Mouse (Mus musculus): ENCODE data around the gene Pakap. TPM values are rescaled to one million over a fixed set of nuclear protein-coding genes. Genes with fewer than 3 reads are reported as not detected.

The Pakap gene
- polyA plus RNA-seq, 2 experiments: 0.51 TPM; not detected in 1

- H3K4me2 ChIP-seq (ENCODE audit: low read depth): no peak overlapping the region
- H3K27ac ChIP-seq: no peak overlapping the region
- ATAC-seq (ENCODE audit: insufficient read depth): no peak
- no peak overlapping the region for H3K4me3 ChIP-seq (ENCODE audit: insufficient read depth in 1 of 2, low read depth in 2 of 2, low read length in 2 of 2)
- H3K36me3 ChIP-seq (replicated peaks; ENCODE audit: control insufficient read depth, insufficient read depth, low read depth): no peaks in the 10 kb centered on the region
- TF ChIP-seq EP300 (IDR thresholded peaks at IDR 0.05; ENCODE audit: low read depth) (no peak), CTCF (IDR thresholded peaks at IDR 0.05; ENCODE audit: low read depth) (no peak)
- H3K27me3 ChIP-seq (ENCODE audit: control insufficient read depth, insufficient read depth, low read length): no peaks in the 10 kb centered on the region
- H3K9me3 ChIP-seq (ENCODE audit: control insufficient read depth, low read length): no peaks in the 10 kb centered on the region
- H3K9ac ChIP-seq (replicated peaks): no peak overlapping the region
- no peak for DNase-seq (ENCODE audit: low read depth in 3 of 3, low spot score in 3 of 3)
- 37% methylated on average over 11 of the region's 11 CpGs for WGBS (ENCODE audit: insufficient replicate concordance)
- H3K4me1 ChIP-seq (replicated peaks; ENCODE audit: control insufficient read depth in 2 of 2, insufficient read depth in 2 of 2, low read length in 1 of 2): no peaks in the 10 kb centered on the region
Measured at GRCm38 (mm10) chr4:57743325-57743929, 175.4 kb downstream of the Pakap start.

- no peaks in the 10 kb centered on the region for H3K36me3 ChIP-seq (replicated peaks; ENCODE audit: control insufficient read depth, insufficient read depth, low read depth)
- H3K4me1 ChIP-seq (replicated peaks; ENCODE audit: control insufficient read depth in 2 of 2, insufficient read depth in 2 of 2, low read length in 1 of 2): no peaks in the 10 kb centered on the region
- H3K9me3 ChIP-seq (ENCODE audit: control insufficient read depth, low read length): no peaks in the 10 kb centered on the region
- WGBS (ENCODE audit: insufficient replicate concordance): 34% methylated on average over 4 of the region's 4 CpGs
- no peak overlapping the region for H3K9ac ChIP-seq (replicated peaks)
- H3K4me2 ChIP-seq (ENCODE audit: low read depth): no peak overlapping the region
- no peak for ATAC-seq (ENCODE audit: insufficient read depth)
- TF ChIP-seq CTCF (IDR thresholded peaks at IDR 0.05; ENCODE audit: low read depth) (no peak), EP300 (IDR thresholded peaks at IDR 0.05; ENCODE audit: low read depth) (no peak)
- no peak for DNase-seq (ENCODE audit: low read depth in 3 of 3, low spot score in 3 of 3)
- H3K27ac ChIP-seq: no peak overlapping the region
- H3K4me3 ChIP-seq (ENCODE audit: insufficient read depth in 1 of 2, low read depth in 2 of 2, low read length in 2 of 2): no peak overlapping the region
- H3K27me3 ChIP-seq (ENCODE audit: control insufficient read depth, insufficient read depth, low read length): no peaks in the 10 kb centered on the region
Measured at GRCm38 (mm10) chr4:57750651-57751050, 182.7 kb downstream of the Pakap start.

- Histone ChIP-seq H3K4me3 (ENCODE audit: insufficient read depth in 1 of 2, low read depth in 2 of 2, low read length in 2 of 2) (no peak overlapping the region), H3K9ac (replicated peaks) (no peak overlapping the region), H3K36me3 (replicated peaks; ENCODE audit: control insufficient read depth, insufficient read depth, low read depth) (no peaks in the 10 kb centered on the region), H3K27me3 (ENCODE audit: control insufficient read depth, insufficient read depth, low read length) (no peaks in the 10 kb centered on the region), H3K9me3 (ENCODE audit: control insufficient read depth, low read length) (no peaks in the 10 kb centered on the region), H3K4me1 (replicated peaks; ENCODE audit: control insufficient read depth in 2 of 2, insufficient read depth in 2 of 2, low read length in 1 of 2) (no peaks in the 10 kb centered on the region), H3K27ac (no peak overlapping the region), H3K4me2 (ENCODE audit: low read depth) (no peak overlapping the region)
- TF ChIP-seq EP300 (IDR thresholded peaks at IDR 0.05; ENCODE audit: low read depth) (no peak), CTCF (IDR thresholded peaks at IDR 0.05; ENCODE audit: low read depth) (no peak)
- DNase-seq (ENCODE audit: low read depth in 3 of 3, low spot score in 3 of 3) (no peak), ATAC-seq (ENCODE audit: insufficient read depth) (no peak)
- 28% methylated on average over 4 of the region's 4 CpGs for WGBS (ENCODE audit: insufficient replicate concordance)
Measured at GRCm38 (mm10) chr4:57751054-57751453, 183.1 kb downstream of the Pakap start.

GRCm38 (mm10) chr4:57751566-57751965 is 183.6 kb downstream of the Pakap start:
- no peak for DNase-seq (ENCODE audit: low read depth in 3 of 3, low spot score in 3 of 3)
- no peak overlapping the region for H3K4me3 ChIP-seq (ENCODE audit: insufficient read depth in 1 of 2, low read depth in 2 of 2, low read length in 2 of 2)
- H3K27me3 ChIP-seq (ENCODE audit: control insufficient read depth, insufficient read depth, low read length): no peaks in the 10 kb centered on the region
- no peaks in the 10 kb centered on the region for H3K9me3 ChIP-seq (ENCODE audit: control insufficient read depth, low read length)
- no peak overlapping the region for H3K27ac ChIP-seq
- ATAC-seq (ENCODE audit: insufficient read depth): no peak
- 75% methylated on average over 11 of the region's 11 CpGs for WGBS (ENCODE audit: insufficient replicate concordance)
- no peak overlapping the region for H3K4me2 ChIP-seq (ENCODE audit: low read depth)
- H3K36me3 ChIP-seq (replicated peaks; ENCODE audit: control insufficient read depth, insufficient read depth, low read depth): no peaks in the 10 kb centered on the region
- no peak overlapping the region for H3K9ac ChIP-seq (replicated peaks)
- TF ChIP-seq CTCF (IDR thresholded peaks at IDR 0.05; ENCODE audit: low read depth): no peak
- TF ChIP-seq EP300 (IDR thresholded peaks at IDR 0.05; ENCODE audit: low read depth): no peak
- H3K4me1 ChIP-seq (replicated peaks; ENCODE audit: control insufficient read depth in 2 of 2, insufficient read depth in 2 of 2, low read length in 1 of 2): no peaks in the 10 kb centered on the region

GRCm38 (mm10) chr4:57755085-57755484 is 187.1 kb downstream of the Pakap start:
- no peaks in the 10 kb centered on the region for H3K4me1 ChIP-seq (replicated peaks; ENCODE audit: control insufficient read depth in 2 of 2, insufficient read depth in 2 of 2, low read length in 1 of 2)
- TF ChIP-seq EP300 (IDR thresholded peaks at IDR 0.05; ENCODE audit: low read depth): no peak
- TF ChIP-seq CTCF (IDR thresholded peaks at IDR 0.05; ENCODE audit: low read depth): no peak
- H3K9me3 ChIP-seq (ENCODE audit: control insufficient read depth, low read length): no peaks in the 10 kb centered on the region
- no peak overlapping the region for H3K27ac ChIP-seq
- no peaks in the 10 kb centered on the region for H3K36me3 ChIP-seq (replicated peaks; ENCODE audit: control insufficient read depth, insufficient read depth, low read depth)
- DNase-seq (ENCODE audit: low read depth in 3 of 3, low spot score in 3 of 3) (no peak), ATAC-seq (ENCODE audit: insufficient read depth) (no peak)
- 69% methylated on average over 11 of the region's 11 CpGs for WGBS (ENCODE audit: insufficient replicate concordance)
- no peak overlapping the region for H3K4me3 ChIP-seq (ENCODE audit: insufficient read depth in 1 of 2, low read depth in 2 of 2, low read length in 2 of 2)
- H3K4me2 ChIP-seq (ENCODE audit: low read depth): no peak overlapping the region
- no peaks in the 10 kb centered on the region for H3K27me3 ChIP-seq (ENCODE audit: control insufficient read depth, insufficient read depth, low read length)
- no peak overlapping the region for H3K9ac ChIP-seq (replicated peaks)

All from liver, embryonic 14.5 days (tissue).